Mouse (Mus musculus) MEL (cell line): Measurements from ENCODE around the gene Bpifa5.

Experiments
- CHD1 ChIP-seq: IDR thresholded peaks from 2 replicates; pipeline ENCODE4 v1.6.1; 2012; ENCODE audit warnings: low read depth, mild to moderate bottlenecking, inconsistent platforms, low read length, improper control_type of control experiment
- CTCF ChIP-seq, 3 experiments: IDR thresholded peaks in 2 of 3; conservative IDR thresholded peaks in 1 of 3; 2 replicates each; pipeline ENCODE4 v1.5.1; 2011 to 2012; ENCODE audit warnings: low read length in 3 of 3, low read depth in 2 of 3, mild to moderate bottlenecking in 2 of 3, improper control_type of control experiment in 1 of 3, inconsistent platforms in 1 of 3, mixed read lengths in 1 of 3, moderate library complexity in 1 of 3; ENCODE audit not compliant: control insufficient read depth in 1 of 3, insufficient read depth in 1 of 3, poor library complexity in 1 of 3, severe bottlenecking in 1 of 3
- E2F4 ChIP-seq: IDR thresholded peaks from 2 replicates; pipeline ENCODE4 v1.6.1; 2011; ENCODE audit warnings: low read depth, low read length, improper control_type of control experiment, borderline replicate concordance
- EP300 ChIP-seq, 2 experiments: IDR thresholded peaks; 2 replicates each; pipeline ENCODE4 v1.6.1; 2011; ENCODE audit warnings: improper control_type of control experiment in 2 of 2, low read length in 2 of 2, low read depth in 1 of 2, mild to moderate bottlenecking in 1 of 2
- GABPA ChIP-seq: IDR thresholded peaks from 2 replicates; pipeline ENCODE4 v1.6.1; 2012; ENCODE audit warnings: low read depth, mild to moderate bottlenecking, inconsistent platforms, low read length, improper control_type of control experiment, moderate library complexity
- GATA1 ChIP-seq: IDR thresholded peaks from 2 replicates; pipeline ENCODE4 v1.6.1; 2011; ENCODE audit warnings: low read depth, low read length, improper control_type of control experiment
- MAX ChIP-seq: IDR thresholded peaks from 2 replicates; pipeline ENCODE4 v1.6.1; 2011; ENCODE audit warnings: low read length, improper control_type of control experiment
- MXI1 ChIP-seq: IDR thresholded peaks from 2 replicates; pipeline ENCODE4 v1.6.1; 2011; ENCODE audit warnings: mild to moderate bottlenecking, low read depth, low read length, improper control_type of control experiment
- MYC ChIP-seq: IDR thresholded peaks from 2 replicates; pipeline ENCODE4 v1.6.1; 2011; ENCODE audit warnings: low read depth, mild to moderate bottlenecking, low read length, improper control_type of control experiment, moderate library complexity
- POLR2A ChIP-seq, 2 experiments: IDR thresholded peaks; 2 replicates each; pipeline ENCODE4 v1.6.1; 2011 to 2012; ENCODE audit warnings: low read length in 2 of 2, mild to moderate bottlenecking in 2 of 2, control low read depth in 1 of 2, improper control_type of control experiment in 1 of 2, low read depth in 1 of 2, moderate library complexity in 1 of 2; ENCODE audit not compliant: control insufficient read depth in 1 of 2, insufficient read depth in 1 of 2, poor library complexity in 1 of 2
- POLR2AphosphoS5 ChIP-seq: IDR thresholded peaks from 2 replicates; pipeline ENCODE4 v1.6.1; 2012; ENCODE audit warnings: low read depth, borderline replicate concordance, mild to moderate bottlenecking, inconsistent platforms, low read length, moderate library complexity, mixed read lengths
- TBP ChIP-seq: IDR thresholded peaks from 2 replicates; pipeline ENCODE4 v1.8.0; 2011; ENCODE audit warnings: low read depth, low read length, improper control_type of control experiment
- USF1 ChIP-seq: IDR thresholded peaks from 2 replicates; pipeline ENCODE4 v1.6.1; 2014; ENCODE audit warnings: low read depth, mild to moderate bottlenecking, inconsistent platforms, low read length, improper control_type of control experiment, moderate library complexity
- ZMIZ1 ChIP-seq: IDR thresholded peaks from 2 replicates; pipeline ENCODE4 v1.6.1; 2012; ENCODE audit warnings: low read depth, mild to moderate bottlenecking, inconsistent platforms, low read length, improper control_type of control experiment, moderate library complexity

DNA sequence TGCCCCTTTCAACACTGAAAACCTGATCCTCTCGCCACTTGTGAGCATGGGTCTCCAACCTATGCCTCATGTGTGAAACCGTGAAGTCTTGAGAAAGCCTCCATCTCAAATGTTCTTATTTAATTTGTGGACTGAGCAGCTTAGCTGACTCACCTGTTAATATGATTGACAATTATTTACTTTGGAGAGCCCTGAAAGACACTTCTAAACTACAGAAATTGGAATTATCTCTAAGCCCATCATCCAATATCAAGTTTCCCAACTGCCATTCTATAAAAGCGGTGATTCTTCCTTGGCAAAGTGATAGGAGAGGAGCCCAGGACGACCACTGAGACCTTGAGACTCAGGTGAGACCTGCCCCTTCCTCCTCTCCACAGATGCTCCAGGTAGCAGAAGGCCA is 19.8 kb upstream of the Bpifa5 start, which contains the start of gene Bpifa1:
- TF ChIP-seq GATA1: no peak
- no peak for TF ChIP-seq EP300 (IDR thresholded peaks at IDR 0.05; ENCODE audit: low read depth in 1 of 2, low read length in 2 of 2)
- no peak for TF ChIP-seq POLR2A (IDR thresholded peaks at IDR 0.05; ENCODE audit: control insufficient read depth in 1 of 2, insufficient read depth in 1 of 2, low read depth in 1 of 2, low read length in 2 of 2, poor library complexity in 1 of 2)
- TF ChIP-seq CTCF (IDR thresholded peaks at IDR 0.05 in 2 of 3, conservative IDR thresholded peaks at IDR 0.05 in 1 of 3; ENCODE audit: control insufficient read depth in 1 of 3, insufficient read depth in 1 of 3, low read depth in 2 of 3, low read length in 3 of 3, poor library complexity in 1 of 3, severe bottlenecking in 1 of 3): no peak
- no peak for TF ChIP-seq USF1
- TF ChIP-seq GABPA: no peak
- TF ChIP-seq E2F4: no peak
- no peak for TF ChIP-seq TBP
- no peak for TF ChIP-seq MXI1
- TF ChIP-seq POLR2AphosphoS5: no peak
- TF ChIP-seq CHD1: no peak
- no peak for TF ChIP-seq ZMIZ1
- no peak for TF ChIP-seq MAX
- TF ChIP-seq MYC: no peak
